Mouse (Mus musculus) erythroid progenitor cell, adult 5-6 weeks (primary cell): ENCODE measurements around the gene Sephs2. TPM values are rescaled to one million over a fixed set of nuclear protein-coding genes. Genes with fewer than 3 reads are reported as not detected.

ENCODE experiments used
- total RNA-seq, 2 experiments: library from RNA; stranded (forward) in 1 of 2; stranded (reverse) in 1 of 2; fragments of 150-400 nt in 1 of 2; fragments of 186-747, 209-891 nt in 1 of 2; gene quantifications; 2 replicates each; pipeline versions ENCODE4 v1.2.3 to v1.2.4; 2015 to 2017; ENCODE audit warnings: low replicate concordance in 2 of 2

The Sephs2 gene
- total RNA-seq, 2 experiments from 2014 or later = 16.8 to 29.0 TPM

Other genes starting within 250 kb of the Sephs2 start
- 175 and 179 TPM in 2 replicates for gene Maz, start 247.0 kb downstream of the Sephs2 start, total RNA-seq (2015; ENCODE audit: low replicate concordance)
- 96.8 and 123 TPM in 2 replicates for gene Maz, start 247.0 kb downstream of the Sephs2 start, total RNA-seq (2017; ENCODE audit: low replicate concordance)
- 651 and 861 TPM in 2 replicates for gene Kif22, start 231.6 kb downstream of the Sephs2 start, total RNA-seq (2015; ENCODE audit: low replicate concordance)
- gene Kif22, start 231.6 kb downstream of the Sephs2 start, total RNA-seq (2017; ENCODE audit: low replicate concordance) = 380 and 614 TPM in 2 replicates
- gene Zg16, start 186.7 kb downstream of the Sephs2 start, total RNA-seq (2015; ENCODE audit: low replicate concordance) = 3.6 and 9.2 TPM in 2 replicates
- gene Zg16, start 186.7 kb downstream of the Sephs2 start, total RNA-seq (2017; ENCODE audit: low replicate concordance) = 1.2 and 6.0 TPM in 2 replicates
- 18.0 and 25.9 TPM in 2 replicates for gene AI467606, start 182.7 kb downstream of the Sephs2 start, total RNA-seq (2015; ENCODE audit: low replicate concordance)
- 10.5 and 12.7 TPM in 2 replicates for gene AI467606, start 182.7 kb downstream of the Sephs2 start, total RNA-seq (2017; ENCODE audit: low replicate concordance)
- gene Qprt, start 151.8 kb downstream of the Sephs2 start, total RNA-seq (2015; ENCODE audit: low replicate concordance) = not detected in 2 replicates
- gene Qprt, start 151.8 kb downstream of the Sephs2 start, total RNA-seq (2017; ENCODE audit: low replicate concordance) = 1.8 TPM in 1 of 2 replicates, not detected in the other
- 16.2 and 30.2 TPM in 2 replicates for gene Spn, start 136.2 kb downstream of the Sephs2 start, total RNA-seq (2015; ENCODE audit: low replicate concordance)
- gene Spn, start 136.2 kb downstream of the Sephs2 start, total RNA-seq (2017; ENCODE audit: low replicate concordance) = 30.8 and 32.0 TPM in 2 replicates
- 18.7 and 25.2 TPM in 2 replicates for gene Cd2bp2, start 78.0 kb downstream of the Sephs2 start, total RNA-seq (2015; ENCODE audit: low replicate concordance)
- 43.6 and 63.3 TPM in 2 replicates for gene Cd2bp2, start 78.0 kb downstream of the Sephs2 start, total RNA-seq (2017; ENCODE audit: low replicate concordance)
- gene Tbc1d10b, start 65.6 kb downstream of the Sephs2 start, total RNA-seq (2015; ENCODE audit: low replicate concordance) = 25.6 and 36.4 TPM in 2 replicates
- gene Tbc1d10b, start 65.6 kb downstream of the Sephs2 start, total RNA-seq (2017; ENCODE audit: low replicate concordance) = 85.3 and 173 TPM in 2 replicates
- 24.3 and 28.1 TPM in 2 replicates for gene Mylpf, start 65.2 kb downstream of the Sephs2 start, total RNA-seq (2015; ENCODE audit: low replicate concordance)
- 25.7 and 48.9 TPM in 2 replicates for gene Mylpf, start 65.2 kb downstream of the Sephs2 start, total RNA-seq (2017; ENCODE audit: low replicate concordance)
- 2.5 and 2.9 TPM in 2 replicates for gene Zfp553, start 41.0 kb downstream of the Sephs2 start, total RNA-seq (2015; ENCODE audit: low replicate concordance)
- gene Zfp553, start 41.0 kb downstream of the Sephs2 start, total RNA-seq (2017; ENCODE audit: low replicate concordance) = 0.77 and 10.0 TPM in 2 replicates
- gene Sept1, start 40.9 kb downstream of the Sephs2 start, total RNA-seq (2015; ENCODE audit: low replicate concordance) = 36.0 and 65.2 TPM in 2 replicates
- 24.0 and 44.4 TPM in 2 replicates for gene Sept1, start 40.9 kb downstream of the Sephs2 start, total RNA-seq (2017; ENCODE audit: low replicate concordance)
- 4.0 TPM in 1 of 2 replicates, not detected in the other for gene Zfp771, start 29.8 kb downstream of the Sephs2 start, total RNA-seq (2015; ENCODE audit: low replicate concordance)
- gene Zfp771, start 29.8 kb downstream of the Sephs2 start, total RNA-seq (2017; ENCODE audit: low replicate concordance) = 0.26 TPM in 1 of 2 replicates, not detected in the other
- 12.2 and 21.6 TPM in 2 replicates for gene Dctpp1, start 13.3 kb downstream of the Sephs2 start, total RNA-seq (2015; ENCODE audit: low replicate concordance)
- 6.2 and 11.1 TPM in 2 replicates for gene Dctpp1, start 13.3 kb downstream of the Sephs2 start, total RNA-seq (2017; ENCODE audit: low replicate concordance)
- gene Itgal, start 22.2 kb upstream of the Sephs2 start, total RNA-seq (2015; ENCODE audit: low replicate concordance) = 14.3 and 18.7 TPM in 2 replicates
- 2.1 and 3.9 TPM in 2 replicates for gene Itgal, start 22.2 kb upstream of the Sephs2 start, total RNA-seq (2017; ENCODE audit: low replicate concordance)
- 0.72 TPM in 1 of 2 replicates, not detected in the other for gene Zfp768, start 71.5 kb upstream of the Sephs2 start, total RNA-seq (2015; ENCODE audit: low replicate concordance)
- gene Zfp768, start 71.5 kb upstream of the Sephs2 start, total RNA-seq (2017; ENCODE audit: low replicate concordance) = 0.39 and 1.3 TPM in 2 replicates
- 0.42 TPM in 1 of 2 replicates, not detected in the other for gene Zfp747, start 102.0 kb upstream of the Sephs2 start, total RNA-seq (2015; ENCODE audit: low replicate concordance)
- 2.4 TPM in 1 of 2 replicates, not detected in the other for gene Zfp747, start 102.0 kb upstream of the Sephs2 start, total RNA-seq (2017; ENCODE audit: low replicate concordance)
- 1.1 TPM in 1 of 2 replicates, not detected in the other for gene 9130019O22Rik, start 113.1 kb upstream of the Sephs2 start, total RNA-seq (2015; ENCODE audit: low replicate concordance)
- gene 9130019O22Rik, start 113.1 kb upstream of the Sephs2 start, total RNA-seq (2017; ENCODE audit: low replicate concordance) = 0.26 TPM in 1 of 2 replicates, not detected in the other
- gene E430018J23Rik, start 119.6 kb upstream of the Sephs2 start, total RNA-seq (2015; ENCODE audit: low replicate concordance) = not detected in 2 replicates
- not detected in 2 replicates for gene E430018J23Rik, start 119.6 kb upstream of the Sephs2 start, total RNA-seq (2017; ENCODE audit: low replicate concordance)
- 1.4 TPM in 1 of 2 replicates, not detected in the other for gene Zfp764, start 132.8 kb upstream of the Sephs2 start, total RNA-seq (2015; ENCODE audit: low replicate concordance)
- 1.4 TPM in 1 of 2 replicates, not detected in the other for gene Zfp764, start 132.8 kb upstream of the Sephs2 start, total RNA-seq (2017; ENCODE audit: low replicate concordance)
- 5.0 and 20.9 TPM in 2 replicates for gene Zfp688, start 148.0 kb upstream of the Sephs2 start, total RNA-seq (2015; ENCODE audit: low replicate concordance)
- 5.0 and 6.7 TPM in 2 replicates for gene Zfp688, start 148.0 kb upstream of the Sephs2 start, total RNA-seq (2017; ENCODE audit: low replicate concordance)
- gene Zfp689, start 175.1 kb upstream of the Sephs2 start, total RNA-seq (2015; ENCODE audit: low replicate concordance) = 3.2 and 3.8 TPM in 2 replicates
- gene Zfp689, start 175.1 kb upstream of the Sephs2 start, total RNA-seq (2017; ENCODE audit: low replicate concordance) = 3.1 and 6.1 TPM in 2 replicates
- 147 and 172 TPM in 2 replicates for gene Prr14, start 185.6 kb upstream of the Sephs2 start, total RNA-seq (2015; ENCODE audit: low replicate concordance)
- 31.9 and 84.3 TPM in 2 replicates for gene Prr14, start 185.6 kb upstream of the Sephs2 start, total RNA-seq (2017; ENCODE audit: low replicate concordance)
- gene Fbrs, start 205.1 kb upstream of the Sephs2 start, total RNA-seq (2015; ENCODE audit: low replicate concordance) = 103 and 125 TPM in 2 replicates
- 28.1 and 32.7 TPM in 2 replicates for gene Fbrs, start 205.1 kb upstream of the Sephs2 start, total RNA-seq (2017; ENCODE audit: low replicate concordance)
- 80.4 and 99.3 TPM in 2 replicates for gene Srcap, start 237.9 kb upstream of the Sephs2 start, total RNA-seq (2015; ENCODE audit: low replicate concordance)
- 77.0 and 90.5 TPM in 2 replicates for gene Srcap, start 237.9 kb upstream of the Sephs2 start, total RNA-seq (2017; ENCODE audit: low replicate concordance)
- gene Gm42715, start 245.5 kb upstream of the Sephs2 start, total RNA-seq (2015; ENCODE audit: low replicate concordance) = 58.7 and 63.1 TPM in 2 replicates
- gene Gm42715, start 245.5 kb upstream of the Sephs2 start, total RNA-seq (2017; ENCODE audit: low replicate concordance) = 25.4 and 45.8 TPM in 2 replicates